Comparison of ENCODE assay signal across 13 mouse cellular contexts in the genomic region with DNA sequence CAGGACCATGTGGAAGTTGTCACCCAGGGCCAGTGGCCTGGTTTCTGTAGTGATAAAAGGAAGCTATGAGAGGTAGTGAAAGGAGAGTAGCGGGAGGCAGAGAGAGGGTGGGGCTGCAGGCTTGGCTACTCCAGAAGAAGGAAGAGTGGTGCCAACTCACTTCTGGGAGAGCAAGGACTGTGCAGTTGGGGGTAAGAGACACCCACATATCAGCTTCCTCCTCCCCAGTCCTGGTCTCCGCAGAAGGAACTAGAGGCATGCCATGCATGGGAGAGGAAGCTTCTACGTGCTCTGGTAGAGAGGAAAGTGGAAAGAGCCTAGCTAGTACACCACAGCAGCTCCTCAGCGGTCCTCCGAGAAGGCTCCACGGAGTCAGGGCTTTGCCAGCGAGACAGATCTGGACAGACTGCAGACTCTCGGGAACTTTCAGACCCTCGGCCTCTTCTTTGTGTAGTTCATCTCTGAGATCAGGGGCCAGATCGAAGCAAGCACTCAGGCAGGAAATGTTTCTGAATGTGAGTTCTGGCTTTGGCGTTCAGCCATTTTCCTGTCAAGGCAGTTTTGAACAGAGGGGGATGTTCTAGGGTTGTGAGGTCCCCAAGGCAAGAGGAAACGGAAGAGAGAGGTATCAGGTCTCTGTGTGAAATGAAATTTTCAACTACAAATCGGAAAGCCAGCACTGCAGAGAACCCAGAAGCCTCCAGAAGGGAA. TPM values are rescaled to one million over a fixed set of nuclear protein-coding genes. Genes with fewer than 3 reads are reported as not detected.
DNase-seq lines count a peak whose midpoint lies in the region; ATAC-seq and TF ChIP-seq lines count a peak whose summit lies in the region.
"Had no signal": no experiment of that assay in that cellular context is flagged by ENCODE, and none has a peak within 500 bp of the region (broad histone marks: within the 10 kb centered on the region; RNA-seq: fewer than 3 reads in every experiment).

No protein-coding gene starts in this region.

- DNase-seq in heart, postnatal 36 days = no peak
- DNase-seq in lung, postnatal 25 days (ENCODE audit: low spot score) = no peak
- peak; percentile 2 to 18 for DNase-seq in heart, postnatal 10 days
- no peak for DNase-seq in gastrocnemius, adult 18-20 months (ENCODE audit: low spot score)
- DNase-seq in thymus, adult 2 months = no peak
- DNase-seq: cerebellum, adult 18-20 months; gastrocnemius, adult 2 months had no signal

- no peak for TF ChIP-seq CTCF in thymus, adult 2 months (IDR thresholded peaks at IDR 0.05; ENCODE audit: borderline replicate concordance, control insufficient read depth, extremely low read depth, insufficient read depth, low read length, poor library complexity)

- peak overlapping the region; percentile 7; the same call in 1 of the 2 replicates for H3K27ac ChIP-seq in heart, embryonic 11.5 days (ENCODE audit: low read depth, low read length)
- H3K27ac ChIP-seq in lung, embryonic 15.5 days = peak overlapping the region; percentile 45; the same call in 1 of the 2 replicates
- H3K27ac ChIP-seq in stomach, embryonic 15.5 days = peak overlapping the region; percentile 23; the same call in 1 of the 2 replicates
- no peak overlapping the region for H3K27ac ChIP-seq in thymus, adult 2 months (ENCODE audit: control insufficient read depth, insufficient read depth, low read length)
- H3K27ac ChIP-seq: gastrocnemius, adult 2 months; liver, embryonic 15.5 days had no signal

- 51% methylated on average over 13 of the region's 13 CpGs for WGBS in heart, embryonic 11.5 days (ENCODE audit: insufficient replicate concordance)
- 45% methylated on average over 13 of the region's 13 CpGs for WGBS in lung, embryonic 15.5 days
- 38% methylated on average over 13 of the region's 13 CpGs for WGBS in stomach, embryonic 15.5 days
- 6% methylated on average over 13 of the region's 13 CpGs for WGBS in thymus, adult 2 months

- intact Hi-C loops in heart, postnatal 36 days (cut with DNase I) = no loop called here
- intact Hi-C loops in heart, postnatal 10 days (cut with DNase I) = no loop called here

- no peak overlapping the region for H3K9ac ChIP-seq in heart, embryonic 11.5 days (ENCODE audit: low read depth, low read length)
- no peak overlapping the region for H3K9ac ChIP-seq in lung, embryonic 15.5 days
- H3K9ac ChIP-seq in stomach, embryonic 15.5 days = no peak overlapping the region
- H3K9ac ChIP-seq: liver, embryonic 15.5 days had no signal

- H3K4me1 ChIP-seq in heart, embryonic 11.5 days (ENCODE audit: control insufficient read depth, insufficient read depth, low read length) = peaks cover 15% of the 10 kb centered on the region
- H3K4me1 ChIP-seq in lung, embryonic 15.5 days = peaks cover 15% of the 10 kb centered on the region
- H3K4me1 ChIP-seq in stomach, embryonic 15.5 days = peaks cover 7% of the 10 kb centered on the region
- no peaks in the 10 kb centered on the region for H3K4me1 ChIP-seq in thymus, adult 2 months (replicated peaks; ENCODE audit: control insufficient read depth, insufficient read depth, low read length)
- H3K4me1 ChIP-seq: liver, embryonic 15.5 days had no signal

- H3K9me3 ChIP-seq in heart, embryonic 11.5 days (replicated peaks; ENCODE audit: control insufficient read depth, low read length) = no peaks in the 10 kb centered on the region
- H3K9me3 ChIP-seq in lung, embryonic 15.5 days = no peaks in the 10 kb centered on the region
- no peaks in the 10 kb centered on the region for H3K9me3 ChIP-seq in stomach, embryonic 15.5 days
- H3K9me3 ChIP-seq: liver, embryonic 15.5 days had no signal

- 0 out of 2 replicates have a peak overlapping the region, but pooled peaks have one; percentile 19 for H3K4me2 ChIP-seq in heart, embryonic 11.5 days
- peak overlapping the region; percentile 5; the same call in 1 of the 2 replicates for H3K4me2 ChIP-seq in lung, embryonic 15.5 days
- no peak overlapping the region for H3K4me2 ChIP-seq in stomach, embryonic 15.5 days
- H3K4me2 ChIP-seq: liver, embryonic 15.5 days had no signal

- no peak for ATAC-seq in heart, embryonic 11.5 days (replicated peaks; ENCODE audit: insufficient number of reproducible peaks, low FRiP score, low TSS enrichment)
- ATAC-seq in lung, embryonic 15.5 days (ENCODE audit: borderline replicate concordance, extremely low read depth, low FRiP score, low TSS enrichment) = 0 out of 2 replicates have a peak, but pooled peaks have one; percentile 23
- ATAC-seq in stomach, embryonic 15.5 days (ENCODE audit: insufficient read depth, low FRiP score, low read depth) = peak; percentile 10; the same call in 1 of the 2 replicates

- no peaks in the 10 kb centered on the region for H3K36me3 ChIP-seq in heart, embryonic 11.5 days (ENCODE audit: control insufficient read depth, insufficient read depth, low read length)
- no peaks in the 10 kb centered on the region for H3K36me3 ChIP-seq in lung, embryonic 15.5 days
- H3K36me3 ChIP-seq in stomach, embryonic 15.5 days = no peaks in the 10 kb centered on the region
- H3K36me3 ChIP-seq in thymus, adult 2 months (ENCODE audit: control insufficient read depth, insufficient read depth, low read length) = no peaks in the 10 kb centered on the region
- H3K36me3 ChIP-seq: liver, embryonic 15.5 days had no signal

- no peaks in the 10 kb centered on the region for H3K27me3 ChIP-seq in heart, embryonic 11.5 days (ENCODE audit: control insufficient read depth, insufficient read depth, low read length)
- H3K27me3 ChIP-seq in lung, embryonic 15.5 days = no peaks in the 10 kb centered on the region
- H3K27me3 ChIP-seq in stomach, embryonic 15.5 days (replicated peaks) = no peaks in the 10 kb centered on the region
- H3K27me3 ChIP-seq in thymus, adult 2 months (ENCODE audit: control insufficient read depth, insufficient read depth, low read length) = no peaks in the 10 kb centered on the region
- H3K27me3 ChIP-seq: liver, embryonic 15.5 days had no signal

- H3K4me3 ChIP-seq in heart, embryonic 11.5 days (ENCODE audit: low read depth, low read length) = no peak overlapping the region
- no peak overlapping the region for H3K4me3 ChIP-seq in lung, embryonic 15.5 days
- H3K4me3 ChIP-seq in stomach, embryonic 15.5 days (replicated peaks) = no peak overlapping the region
- H3K4me3 ChIP-seq in thymus, adult 2 months (ENCODE audit: control insufficient read depth, insufficient read depth, low read length) = no peak overlapping the region
- H3K4me3 ChIP-seq: gastrocnemius, adult 2 months; liver, embryonic 15.5 days had no signal

- no peak for TF ChIP-seq POLR2A in thymus, adult 2 months (IDR thresholded peaks at IDR 0.05; ENCODE audit: control insufficient read depth, extremely low read depth, insufficient read depth, low read length, poor library complexity)

RNA-seq across cellular contexts. Expression of gene A230072I06Rik, which starts 1.0 kb away (rescaled TPM):
- not detected in 2 replicates for polyA plus RNA-seq in heart, embryonic 11.5 days (2014; fragmentation: Nextera tagmentation; extraction: Ambion mirVana)
- not detected for total RNA-seq in heart, postnatal 36 days (2021)
- not detected in 2 replicates for polyA plus RNA-seq in lung, embryonic 15.5 days (2015; fragmentation: Nextera tagmentation; extraction: Ambion mirVana)
- total RNA-seq in heart, postnatal 10 days (2021) = not detected
- polyA plus RNA-seq in stomach, embryonic 15.5 days (2015; fragmentation: Nextera tagmentation; extraction: Ambion mirVana) = 0.09 TPM in 1 of 2 replicates, not detected in the other
- not detected for total RNA-seq in gastrocnemius, adult 18-20 months (2021)
- polyA plus RNA-seq in thymus, adult 2 months (2012; rRNA removed) = not detected in 2 replicates
- total RNA-seq: adrenal gland, postnatal 10 days; gastrocnemius, adult 2 months had no signal
- polyA plus RNA-seq: liver, embryonic 15.5 days; spleen, adult 2 months had no signal

Comparison
In these comparisons a context has a peak if more than half of its experiments do, and no peak if none do; other contexts are left out.
1. DNase-seq: peak in heart, postnatal 10 days (2 of 2); none in heart, postnatal 36 days (0 of 2), lung, postnatal 25 days (single experiment), gastrocnemius, adult 18-20 months (single experiment) and thymus, adult 2 months (single experiment).